Mouse (Mus musculus) WW6 (cell line): ENCODE measurements around the gene Pter.

Experiments used
- DNase-seq: peaks from one replicate; pipeline ENCODE4 v3.0.0-alpha.2; 2013; ENCODE audit warnings: low read depth, low spot score

Gene Pter

GRCm38 (mm10) chr2:13008433-13008832 lies 84.6 kb downstream of the Pter start:
- no peak for DNase-seq

- no peak for DNase-seq
Measured at GRCm38 (mm10) chr2:13009261-13009972, 85.6 kb downstream of the Pter start.

DNA sequence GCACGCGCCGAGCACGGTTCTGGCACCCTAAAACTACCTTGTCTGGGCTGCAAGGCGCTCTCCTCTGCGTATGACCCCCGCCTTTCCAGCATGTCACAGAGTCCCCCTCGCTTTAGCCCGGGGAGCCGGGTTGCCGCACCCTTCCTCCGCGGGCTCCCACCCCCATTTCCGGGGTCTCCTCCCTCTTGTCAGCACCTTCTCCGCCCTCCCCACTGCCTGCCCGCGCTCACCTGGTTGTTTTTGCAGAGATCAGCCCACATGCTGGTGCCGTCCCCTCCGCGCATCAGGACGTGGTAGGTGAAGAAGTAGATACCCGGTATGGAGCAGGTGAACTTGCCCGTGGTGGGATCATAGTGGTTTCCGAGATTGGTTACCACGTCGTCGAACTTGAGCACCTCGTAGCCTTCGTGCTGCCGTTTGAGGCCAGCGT lies 86.2 kb downstream of the Pter start:
- no peak for DNase-seq

DNA sequence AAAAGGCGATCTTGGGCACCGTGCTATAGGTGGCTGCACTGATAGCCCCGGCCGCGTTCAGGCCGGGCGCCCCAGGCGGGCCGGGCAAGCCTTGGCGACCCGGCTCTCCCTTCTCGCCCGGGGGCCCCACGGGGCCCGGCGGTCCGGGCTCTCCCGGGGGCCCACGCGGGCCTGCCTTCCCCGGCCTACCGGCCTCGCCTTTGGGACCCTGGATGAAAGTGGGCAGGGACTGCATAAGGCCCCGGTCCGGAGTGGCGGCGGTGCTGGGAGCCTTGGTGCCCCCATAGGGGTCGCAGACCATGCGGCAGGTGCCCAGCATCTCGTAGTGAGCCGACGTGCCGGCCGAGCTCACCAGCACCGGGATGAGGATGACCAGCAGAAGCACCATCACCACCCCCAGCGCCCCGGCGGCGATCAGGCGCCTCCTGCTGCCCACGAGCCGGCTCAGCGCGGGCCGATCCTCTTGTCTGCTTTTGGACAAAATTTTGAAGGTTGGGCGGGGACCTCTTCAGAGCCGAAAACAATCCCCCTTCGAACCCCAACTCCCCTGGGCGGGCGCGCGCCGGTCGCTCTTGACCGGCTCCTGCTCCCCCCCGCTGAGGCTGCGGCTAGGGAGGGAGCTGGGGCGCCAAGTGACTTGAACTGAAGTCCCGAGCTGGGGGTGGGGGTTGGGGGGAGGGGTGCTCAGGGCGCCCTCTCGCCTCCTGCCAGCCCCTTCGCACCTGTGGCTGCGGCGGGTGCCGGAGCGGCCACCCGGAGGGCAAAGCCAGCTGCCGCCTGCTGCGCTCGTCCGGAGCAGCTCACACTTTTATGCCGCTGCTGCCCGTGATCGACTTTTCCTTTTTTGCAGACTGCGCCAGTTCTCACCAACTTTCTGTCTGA lies 86.9 kb downstream of the Pter start:
- no peak for DNase-seq

DNA sequence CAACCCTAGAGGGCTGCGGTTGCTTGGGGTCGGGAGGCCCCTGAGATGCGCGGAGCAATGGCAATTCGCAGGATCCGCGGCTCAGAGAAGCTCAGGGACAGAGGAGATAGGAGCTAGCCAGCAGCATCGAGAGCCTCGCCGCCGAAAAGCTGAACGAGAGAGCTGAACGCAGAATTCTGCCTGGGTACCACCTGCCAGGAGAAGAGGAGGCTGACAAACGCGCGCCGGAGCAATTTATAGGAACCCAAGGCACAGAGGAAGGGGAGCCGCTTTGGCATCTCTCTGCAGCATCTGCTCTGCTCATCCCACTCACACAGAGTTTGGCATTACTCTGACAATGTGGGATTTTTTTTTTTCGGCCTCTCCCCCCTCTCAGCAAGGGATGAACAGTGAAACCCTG lies 87.6 kb downstream of the Pter start, which contains the start of gene C1ql3:
C1ql3 (minus strand) TSS at position 335 of the 400 bp plus-strand sequence.
- DNase-seq = no peak

GRCm38 (mm10) chr2:13011973-13012372 lies 88.1 kb downstream of the Pter start:
- DNase-seq = no peak

- DNase-seq = no peak
Measured at GRCm38 (mm10) chr2:13018382-13018781, 94.5 kb downstream of the Pter start.

GRCm38 (mm10) chr2:13018861-13019260 lies 95.0 kb downstream of the Pter start:
- DNase-seq = no peak

DNA sequence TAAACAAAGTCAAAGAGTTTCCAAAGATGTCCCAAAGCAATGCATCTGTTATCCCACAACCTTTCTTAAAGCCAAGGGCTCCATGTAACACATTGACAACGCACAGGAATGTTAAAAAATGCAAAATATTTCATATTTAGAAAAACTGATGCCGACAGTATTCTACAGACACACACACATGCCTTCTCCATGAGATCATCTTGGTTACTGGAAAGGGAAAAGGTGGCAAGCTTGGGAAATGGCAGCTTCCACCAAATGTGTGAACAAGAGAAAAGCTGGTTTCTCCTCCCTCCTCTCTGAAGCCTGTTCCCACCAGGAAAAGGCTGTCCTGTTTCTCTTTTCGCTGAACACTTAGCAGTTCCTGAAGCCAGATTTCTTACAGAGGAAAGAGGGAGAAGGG lies 114.9 kb downstream of the Pter start:
- no peak for DNase-seq

DNA sequence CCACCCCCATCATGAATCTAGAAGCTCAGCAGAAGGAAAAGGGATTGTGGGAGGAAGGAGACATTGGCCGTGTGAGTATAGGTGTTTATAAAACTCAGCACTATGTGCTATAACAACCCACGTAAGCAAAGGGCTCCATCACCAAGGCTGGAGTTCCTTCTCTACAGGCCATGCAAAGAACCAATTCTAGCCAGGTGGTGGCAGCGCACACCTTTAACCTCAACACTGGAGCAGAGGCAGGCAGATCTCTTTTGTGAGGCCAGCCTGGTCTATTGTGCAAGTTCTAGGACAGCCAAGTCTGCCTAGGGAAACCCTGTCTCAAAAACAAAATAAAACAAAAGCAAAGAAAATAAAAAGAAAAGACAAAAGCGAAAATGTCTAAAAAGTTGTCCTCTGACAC lies 115.9 kb downstream of the Pter start:
- no peak for DNase-seq

DNA sequence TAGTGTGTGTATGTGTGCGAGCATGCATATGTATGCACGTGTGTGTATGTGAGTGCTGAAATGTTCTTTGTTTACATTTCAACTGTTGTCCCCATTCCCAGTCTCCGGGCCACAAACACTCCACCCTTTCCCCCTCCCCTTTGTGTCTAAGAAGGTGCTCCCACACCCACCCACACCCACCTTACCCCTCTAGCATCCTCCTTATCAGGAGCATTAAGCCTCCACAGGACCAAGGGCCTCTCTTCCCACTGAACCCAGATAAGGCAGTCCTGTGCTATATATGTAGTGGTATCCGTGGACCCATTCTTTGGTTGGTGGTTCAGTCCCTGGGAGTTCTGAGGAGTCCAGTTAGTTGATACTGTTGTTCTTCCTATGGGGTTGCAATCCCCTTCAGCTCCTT lies 120.7 kb downstream of the Pter start:
- no peak for DNase-seq

GRCm38 (mm10) chr2:13048649-13049048 lies 124.8 kb downstream of the Pter start:
- DNase-seq = no peak
